Mouse (Mus musculus) kidney, postnatal 25 days (tissue): ENCODE measurements at regions not wholly inside any gene's neighbourhood (a gene's known extent, or its start where the extent isn't known, plus 50 kb on each side); places are given as distances from the start of the nearest gene placed in this dataset.
"Not testable (repeated sequence)": the region's sequence is repeated elsewhere in the genome, so short reads cannot be mapped to it uniquely, and the experiment has no call there.

ENCODE experiments used
- DNase-seq, 2 experiments: peaks; one replicate each; pipeline ENCODE4 v3.0.0; 2021; ENCODE audit warnings: mixed read lengths in 2 of 2

GRCm38 (mm10) chr9:86095460-86095859, 253.3 kb downstream of the Tpbg start:
- DNase-seq: no peak

DNA sequence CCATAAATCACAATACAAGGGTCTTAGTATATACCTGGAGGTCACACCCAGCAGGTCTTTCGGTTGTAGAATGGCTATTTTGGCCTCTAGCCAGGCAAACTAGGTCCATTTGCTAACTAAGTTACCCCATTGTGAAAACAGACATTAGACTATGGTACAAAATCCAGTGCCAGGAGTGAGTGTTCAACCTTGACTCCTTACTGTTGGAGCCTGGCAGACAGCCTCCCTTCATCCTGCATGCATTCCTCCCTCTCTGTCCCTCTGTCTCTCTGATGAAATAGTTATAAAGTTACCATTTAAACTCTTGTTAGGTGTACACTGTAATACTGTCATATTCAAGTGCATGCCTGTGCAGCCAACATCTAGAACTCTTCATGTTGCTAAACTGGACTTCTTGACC, 254.1 kb downstream of the Tpbg start:
- DNase-seq: peak; percentile 28 to 55

- DNase-seq: no peak
These were observed 257.1 kb downstream of the Tpbg start for GRCm38 (mm10) chr9:86099325-86099724.

- DNase-seq: no peak
These were observed 259.3 kb downstream of the Tpbg start for GRCm38 (mm10) chr9:86101360-86102086.

- DNase-seq: no peak
These were observed 261.4 kb downstream of the Tpbg start for GRCm38 (mm10) chr9:86103607-86104006.

DNA sequence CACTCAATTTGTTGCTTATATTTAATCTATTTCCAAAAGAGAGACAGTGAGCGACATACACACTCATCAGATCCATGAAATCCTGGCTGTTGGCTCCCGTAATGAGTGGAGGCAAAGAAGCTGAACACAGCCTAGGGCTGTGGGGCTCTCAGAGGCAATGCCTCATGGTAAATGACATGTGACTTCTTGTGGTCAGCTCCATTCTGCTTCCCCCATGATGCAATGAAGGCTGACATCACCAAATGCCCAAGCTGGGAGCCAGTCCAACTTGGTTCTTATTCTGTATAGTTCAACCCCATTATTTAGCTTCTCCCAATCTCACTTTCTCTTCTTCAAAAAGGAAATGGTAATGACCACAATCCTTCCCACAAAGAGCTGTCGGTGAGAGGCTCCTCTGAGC, 262.5 kb downstream of the Tpbg start:
- no peak for DNase-seq

DNA sequence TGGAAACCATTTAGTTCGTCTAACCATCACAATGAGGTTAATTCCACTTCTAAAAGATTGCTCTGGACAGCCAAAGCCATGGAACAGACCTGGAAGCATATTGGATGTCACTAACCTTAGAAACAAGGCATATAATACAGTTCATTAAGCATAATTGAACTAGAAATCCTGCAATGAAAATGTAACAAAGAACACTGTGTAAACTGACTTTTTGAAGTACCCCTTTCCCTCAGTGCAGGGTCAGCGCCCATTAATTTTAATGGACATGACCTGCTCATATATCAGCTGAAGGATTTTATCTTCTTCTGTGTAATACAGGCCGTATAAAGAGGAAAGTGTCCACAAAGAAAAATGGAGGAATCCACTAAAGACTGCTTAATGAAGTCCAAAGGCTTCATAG, 263.7 kb downstream of the Tpbg start:
- no peak for DNase-seq

DNA sequence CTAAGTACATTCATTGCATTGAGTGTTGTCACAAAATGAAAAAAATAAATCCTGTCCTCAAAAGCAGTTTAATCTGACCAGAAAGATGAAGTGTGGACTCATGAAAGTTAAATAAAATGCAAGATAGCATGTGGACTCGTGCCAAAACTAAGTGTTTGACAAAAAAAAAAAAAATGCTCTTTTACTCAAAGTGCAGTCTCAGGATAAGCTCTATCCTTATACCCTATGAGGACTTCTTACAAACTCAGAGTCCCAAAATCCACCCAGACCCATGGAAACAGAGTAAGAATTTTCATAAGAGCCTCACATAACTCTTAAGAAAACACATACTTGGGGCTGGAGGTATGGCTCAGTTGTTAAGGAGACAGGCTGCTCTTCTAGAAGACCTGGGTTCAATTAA, 267.7 kb downstream of the Tpbg start:
- no peak for DNase-seq

- no peak for DNase-seq
These were observed 277.2 kb downstream of the Tpbg start for GRCm38 (mm10) chr9:86119370-86119769.

GRCm38 (mm10) chr9:86135617-86136016, 293.4 kb downstream of the Tpbg start:
- not testable (repeated sequence) for DNase-seq

GRCm38 (mm10) chr9:86145903-86146302, 303.7 kb downstream of the Tpbg start:
- DNase-seq: no peak

DNA sequence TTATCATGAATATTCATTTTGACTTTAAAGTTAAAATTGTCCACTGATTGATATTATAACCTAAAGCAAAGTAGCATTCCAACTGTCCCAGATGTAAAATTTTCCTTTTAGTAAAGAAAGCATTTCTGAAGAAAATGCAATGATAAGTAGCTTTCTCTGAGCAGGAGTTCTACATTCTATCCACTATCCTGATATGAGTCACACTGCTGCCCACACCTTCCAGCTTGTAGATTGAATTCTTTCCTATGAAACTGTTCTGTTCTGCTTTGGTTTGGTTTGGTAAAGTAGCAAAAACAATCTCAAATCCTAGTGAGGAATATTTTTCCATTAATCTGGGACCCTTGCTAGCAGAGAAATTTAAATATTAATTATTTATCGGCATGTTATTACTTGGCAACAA, 304.4 kb downstream of the Ube2cbp start:
- no peak for DNase-seq

- no peak for DNase-seq
These were observed 298.2 kb downstream of the Ube2cbp start for GRCm38 (mm10) chr9:86166362-86167067.

DNA sequence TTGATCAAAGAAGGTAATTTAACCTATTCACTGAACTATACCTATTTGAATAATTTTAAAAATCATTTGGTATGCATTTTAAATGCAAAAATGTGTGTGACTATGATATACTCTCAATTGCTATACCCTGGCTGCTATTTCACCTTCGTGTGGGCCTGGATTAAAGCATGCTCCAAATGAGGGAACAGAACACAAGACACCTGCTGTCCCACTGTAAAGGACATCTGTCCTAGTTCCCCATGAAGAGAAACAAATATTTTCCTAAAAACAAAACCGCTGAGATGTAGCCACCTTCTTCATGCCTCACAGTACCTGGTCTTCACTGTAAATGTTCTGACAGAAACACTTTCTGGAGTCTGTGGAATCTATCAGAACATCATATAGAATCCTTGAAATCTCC, 294.0 kb downstream of the Ube2cbp start:
- no peak for DNase-seq

DNA sequence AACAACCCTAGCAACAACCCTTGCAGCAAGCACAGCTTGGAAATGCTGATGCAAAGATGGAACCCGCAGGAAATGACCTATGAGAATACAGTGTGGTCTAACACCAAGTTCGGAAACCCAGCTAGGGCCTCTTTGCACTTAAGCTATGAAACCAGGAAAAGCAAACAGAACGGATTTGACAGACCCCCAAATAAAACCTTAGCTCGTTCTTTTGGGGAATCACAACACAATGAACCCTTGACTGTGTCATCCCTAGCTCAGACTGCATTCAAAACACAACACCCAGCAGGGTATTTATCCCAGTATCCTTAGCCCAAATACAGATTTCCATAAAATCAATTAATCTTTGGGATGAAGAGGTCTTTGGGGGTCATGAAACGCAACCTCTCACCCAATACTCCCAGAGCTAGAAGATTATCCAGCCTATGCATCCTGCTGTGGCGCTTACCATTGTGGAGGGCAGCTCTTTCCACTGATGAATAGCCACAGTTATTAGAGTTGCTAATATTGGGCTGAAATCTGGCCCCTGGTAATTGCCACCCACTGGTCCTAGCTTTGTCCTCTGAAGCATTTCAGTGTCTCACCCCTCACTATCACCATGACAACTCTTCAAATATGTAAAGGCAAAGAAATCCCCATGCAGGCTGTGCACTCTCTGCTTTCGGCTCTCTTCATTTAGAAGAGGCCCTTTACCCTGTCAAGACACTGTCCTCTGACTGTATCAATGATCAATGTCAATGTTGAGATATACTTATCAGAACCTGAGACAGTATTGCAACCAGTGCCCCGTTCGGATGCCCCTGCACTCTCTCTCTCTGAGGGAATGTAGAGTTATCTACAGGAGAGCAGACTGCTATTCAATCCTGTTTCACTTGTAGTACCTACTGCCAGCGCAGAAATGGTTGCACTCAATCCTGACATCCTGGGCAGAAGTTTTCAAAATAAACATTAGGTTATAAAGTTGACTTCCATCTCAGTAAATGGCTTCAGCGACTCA, 277.7 kb downstream of the Ube2cbp start:
- no peak for DNase-seq

GRCm38 (mm10) chr9:86188873-86189272, 275.9 kb downstream of the Ube2cbp start:
- no peak for DNase-seq

DNA sequence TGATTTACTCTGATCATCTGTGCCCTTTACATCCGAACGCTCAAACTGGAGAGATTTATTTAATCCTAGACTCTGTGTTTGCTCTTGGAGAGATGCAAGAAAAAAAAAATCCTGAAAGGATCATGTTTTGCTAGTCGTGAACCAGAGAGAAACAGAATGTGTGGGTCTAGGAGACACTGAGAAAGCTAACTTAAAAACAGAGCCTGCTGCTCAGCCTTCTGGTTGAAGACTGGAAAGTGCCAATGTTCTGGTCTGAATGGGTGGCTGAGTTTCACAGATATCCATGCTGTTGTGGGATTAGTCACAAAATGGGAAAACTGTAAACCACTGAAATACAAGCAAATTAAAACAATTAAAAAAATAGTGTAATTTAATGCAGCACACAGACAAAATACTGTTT, 259.7 kb downstream of the Ube2cbp start:
- DNase-seq: no peak

DNA sequence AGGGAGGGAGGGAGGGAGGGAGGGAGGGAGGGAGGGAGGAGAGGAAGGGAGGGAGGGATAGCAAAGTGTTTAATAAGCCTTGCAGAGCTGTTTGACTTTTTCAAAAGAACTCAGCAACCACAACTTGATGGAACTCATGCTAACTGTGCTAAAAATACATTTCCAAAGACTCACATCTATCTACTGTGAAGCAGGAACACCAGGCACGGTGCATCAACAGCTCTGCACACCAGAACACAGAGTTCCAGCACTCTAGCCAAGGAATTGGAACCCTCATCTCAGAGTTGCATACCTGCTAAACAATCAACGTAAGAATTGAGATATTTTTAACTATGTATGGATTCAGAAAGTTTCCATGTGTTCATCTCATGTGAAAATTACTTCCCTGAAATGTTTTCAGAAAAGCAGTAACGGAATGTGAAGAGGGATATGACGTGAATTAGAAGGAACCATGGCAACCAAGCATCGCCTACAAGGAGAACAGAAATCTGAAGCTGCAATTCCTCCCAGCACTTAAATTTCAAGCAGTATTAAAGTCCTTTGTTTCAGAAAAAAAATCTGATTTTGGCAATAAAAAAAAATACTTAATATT, 256.3 kb downstream of the Ube2cbp start:
- no peak for DNase-seq

- DNase-seq: no peak
These were observed 253.5 kb downstream of the Ube2cbp start for GRCm38 (mm10) chr9:86211267-86211666.

- no peak for DNase-seq
These were observed 245.1 kb downstream of the Ube2cbp start for GRCm38 (mm10) chr9:86219669-86220068.

DNA sequence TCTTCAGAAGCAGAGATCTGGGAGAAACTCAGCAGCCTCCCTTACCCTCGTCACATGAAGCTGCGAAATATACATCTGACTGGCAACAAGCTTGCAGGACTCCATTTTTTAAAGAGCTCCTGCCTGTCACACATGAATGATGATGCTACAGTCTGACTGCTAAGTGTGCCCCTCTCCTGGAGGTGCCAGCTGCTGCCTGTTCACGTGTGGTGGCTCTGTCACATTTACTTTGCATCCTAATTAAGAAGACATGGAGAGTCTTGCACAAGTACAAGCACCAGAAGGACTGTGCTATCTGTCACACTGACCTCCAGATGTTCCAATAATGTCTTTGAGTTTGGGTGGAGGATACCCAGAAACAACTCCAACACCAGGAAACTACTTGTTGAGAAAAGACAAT, 240.2 kb downstream of the Ube2cbp start:
- no peak for DNase-seq

GRCm38 (mm10) chr9:86230673-86231350, 233.9 kb downstream of the Ube2cbp start:
- DNase-seq: no peak
